In the genomic region with DNA sequence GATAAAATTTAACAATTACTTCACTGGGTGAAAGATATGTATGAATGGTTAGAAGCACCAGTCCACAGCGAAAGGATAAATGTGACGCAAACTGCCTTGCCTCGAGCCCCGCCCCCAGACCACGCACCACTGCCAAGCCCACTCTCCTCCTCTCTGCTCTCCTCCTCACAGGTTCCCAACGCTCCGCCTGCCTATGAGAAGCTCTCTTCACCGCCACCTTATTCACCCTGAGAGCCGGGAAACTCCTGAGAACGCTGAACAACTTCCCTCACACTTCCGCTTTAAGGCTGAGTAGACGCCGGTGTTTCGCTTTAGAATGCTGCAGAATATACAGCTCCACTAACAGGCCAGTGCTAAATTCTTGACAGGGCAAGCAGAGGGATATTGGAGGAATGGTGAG, we compare ENCODE assay signal across 8 mouse cellular contexts. TPM values are rescaled to one million over a fixed set of nuclear protein-coding genes. Genes with fewer than 3 reads are reported as not detected.
DNase-seq lines count a peak whose midpoint lies in the region; ATAC-seq and TF ChIP-seq lines count a peak whose summit lies in the region.

No protein-coding gene starts in this region.

- no peaks in the 10 kb centered on the region for H3K27me3 ChIP-seq in liver, embryonic 11.5 days (replicated peaks; ENCODE audit: control insufficient read depth, insufficient read depth, low read length)
- H3K27me3 ChIP-seq in splenic B cell, adult 2 months (ENCODE audit: control insufficient read depth, insufficient read depth, low read length, poor library complexity, severe bottlenecking): no peaks in the 10 kb centered on the region

- H3K4me2 ChIP-seq in liver, embryonic 11.5 days: peak overlapping the region; percentile 51

- H3K9me3 ChIP-seq in liver, embryonic 11.5 days (ENCODE audit: control insufficient read depth, low read length): no peaks in the 10 kb centered on the region

- H3K27ac ChIP-seq in cortical plate, adult 2 months (ENCODE audit: insufficient read depth, low read length): no peak overlapping the region
- H3K27ac ChIP-seq in liver, embryonic 11.5 days (ENCODE audit: low read depth, low read length): no peak overlapping the region

- no peak for TF ChIP-seq POLR2A in cortical plate, adult 2 months (IDR thresholded peaks at IDR 0.05; ENCODE audit: extremely low read depth, insufficient read depth, low read length)

- no peak for TF ChIP-seq CTCF in cortical plate, adult 2 months (IDR thresholded peaks at IDR 0.05; ENCODE audit: extremely low read depth, insufficient read depth, low read length)

- H3K4me3 ChIP-seq in cortical plate, adult 2 months (ENCODE audit: insufficient read depth, low read length): peak overlapping the region; percentile 33
- H3K4me3 ChIP-seq in liver, embryonic 11.5 days (ENCODE audit: low read depth, low read length): peak overlapping the region; percentile 36

- no peaks in the 10 kb centered on the region for H3K4me1 ChIP-seq in cortical plate, adult 2 months (ENCODE audit: control insufficient read depth, insufficient read depth, low read length)
- H3K4me1 ChIP-seq in liver, embryonic 11.5 days (replicated peaks; ENCODE audit: control insufficient read depth, insufficient read depth, low read length): no peaks in the 10 kb centered on the region

- DNase-seq in lung, adult 18-20 months: peak; percentile 30 to 38
- no peak for DNase-seq in lung, postnatal 4 days
- no peak for DNase-seq in liver, embryonic 11.5 days (ENCODE audit: low spot score)
- DNase-seq in splenic B cell, adult 2 months (ENCODE audit: low read depth, low spot score): peak; percentile 72
- DNase-seq in urinary bladder, adult 18-20 months (ENCODE audit: low spot score in 2 of 2): no peak
- no peak for DNase-seq in right cerebral cortex, adult 18-20 months
- no peak for DNase-seq in layer of hippocampus, adult 9-10 months (ENCODE audit: low spot score)

- H3K36me3 ChIP-seq in liver, embryonic 11.5 days (ENCODE audit: control insufficient read depth, insufficient read depth, low read length): no peaks in the 10 kb centered on the region
- no peaks in the 10 kb centered on the region for H3K36me3 ChIP-seq in splenic B cell, adult 2 months (ENCODE audit: control insufficient read depth, insufficient read depth, low read length, poor library complexity, severe bottlenecking)

- ATAC-seq in liver, embryonic 11.5 days (replicated peaks; ENCODE audit: low FRiP score): no peak

- WGBS in liver, embryonic 11.5 days: 47% methylated on average over 14 of the region's 14 CpGs

- no peak overlapping the region for H3K9ac ChIP-seq in liver, embryonic 11.5 days (ENCODE audit: low read depth, low read length)

RNA-seq across cellular contexts. Expression of a gene that starts 10.4 kb away (rescaled TPM):
- polyA plus RNA-seq in cortical plate, adult 2 months (2012; rRNA removed): not detected in 2 replicates
- not detected in 2 replicates for polyA plus RNA-seq in liver, embryonic 11.5 days (2014; fragmentation: Nextera tagmentation; extraction: Ambion mirVana)

RNA-seq across cellular contexts. Expression of a gene that starts 59.8 kb away (rescaled TPM):
- 27.5 and 28.2 TPM in 2 replicates for polyA plus RNA-seq in cortical plate, adult 2 months (2012; rRNA removed)
- 15.9 and 18.6 TPM in 2 replicates for polyA plus RNA-seq in liver, embryonic 11.5 days (2014; fragmentation: Nextera tagmentation; extraction: Ambion mirVana)

Comparison
In these comparisons a context has a peak if more than half of its experiments do, and no peak if none do; other contexts are left out.
1. DNase-seq: peak in lung, adult 18-20 months (2 of 2) and splenic B cell, adult 2 months (single experiment); none in lung, postnatal 4 days (0 of 2), liver, embryonic 11.5 days (single experiment), urinary bladder, adult 18-20 months (0 of 2), right cerebral cortex, adult 18-20 months (single experiment) and layer of hippocampus, adult 9-10 months (single experiment).